In genomic region chr3:116594076-116594727, GRCm38 (mm10) we compare ENCODE assay signal across 8 mouse cellular contexts. TPM values are rescaled to one million over a fixed set of nuclear protein-coding genes. Genes with fewer than 3 reads are reported as not detected.
A peak's percentile ranks its signal among the peaks of the same experiment; 100 is the strongest.
DNase-seq lines count a peak whose midpoint lies in the region; ATAC-seq and TF ChIP-seq lines count a peak whose summit lies in the region.

No protein-coding gene starts in this region.

- no peaks in the 10 kb centered on the region for H3K27me3 ChIP-seq in heart, embryonic 15.5 days
- no peaks in the 10 kb centered on the region for H3K27me3 ChIP-seq in CH12.LX (replicated peaks)
- no peaks in the 10 kb centered on the region for H3K27me3 ChIP-seq in hindbrain, postnatal 0 days (ENCODE audit: insufficient read depth, low read length)
- H3K27me3 ChIP-seq in midbrain, embryonic 13.5 days = no peaks in the 10 kb centered on the region

- peaks cover 10% of the 10 kb centered on the region; the same call in 1 of the 2 replicates for H3K4me1 ChIP-seq in heart, embryonic 15.5 days (replicated peaks)
- peaks cover 0 to 20% of the 10 kb centered on the region in 2 experiments; a peak in 2 of 4 replicates for H3K4me1 ChIP-seq in CH12.LX (ENCODE audit: control insufficient read depth in 1 of 2, insufficient read depth in 2 of 2)
- H3K4me1 ChIP-seq in cortical plate, adult 2 months (ENCODE audit: control insufficient read depth, insufficient read depth, low read length) = no peaks in the 10 kb centered on the region; the same call in 1 of the 2 replicates
- H3K4me1 ChIP-seq in hindbrain, postnatal 0 days (ENCODE audit: insufficient read depth, low read length) = no peaks in the 10 kb centered on the region
- H3K4me1 ChIP-seq in midbrain, embryonic 13.5 days (replicated peaks) = peaks cover 17% of the 10 kb centered on the region

- peak; percentile 20 for TF ChIP-seq RAD21 in CH12.LX (IDR thresholded peaks at IDR 0.05; ENCODE audit: low read depth, low read length)

- peak overlapping the region; percentile 62 for H3K4me2 ChIP-seq in heart, embryonic 15.5 days
- H3K4me2 ChIP-seq in CH12.LX (ENCODE audit: insufficient read depth, low read depth, poor library complexity, severe bottlenecking) = no peak overlapping the region
- peak overlapping the region; percentile 81 for H3K4me2 ChIP-seq in hindbrain, postnatal 0 days (ENCODE audit: low read depth, low read length)
- peak overlapping the region; percentile 52 for H3K4me2 ChIP-seq in midbrain, embryonic 13.5 days (replicated peaks)

- peak overlapping the region; percentile 75 for H3K4me3 ChIP-seq in heart, embryonic 15.5 days
- peak overlapping the region; percentile 65 to 91 (median 72) for H3K4me3 ChIP-seq in CH12.LX (replicated peaks in 1 of 3; ENCODE audit: low read depth in 2 of 3, low read length in 2 of 3, poor library complexity in 1 of 3)
- H3K4me3 ChIP-seq in cortical plate, adult 2 months (ENCODE audit: insufficient read depth, low read length) = peak overlapping the region; percentile 68
- H3K4me3 ChIP-seq in hindbrain, postnatal 0 days (ENCODE audit: low read length) = peak overlapping the region; percentile 94
- H3K4me3 ChIP-seq in midbrain, embryonic 13.5 days (replicated peaks) = peak overlapping the region; percentile 78

- peak overlapping the region; percentile 83 for H3K9ac ChIP-seq in heart, embryonic 15.5 days
- H3K9ac ChIP-seq in CH12.LX (ENCODE audit: insufficient read depth, low read depth) = peak overlapping the region; percentile 54
- H3K9ac ChIP-seq in hindbrain, postnatal 0 days (replicated peaks; ENCODE audit: low read length) = peak overlapping the region; percentile 66
- H3K9ac ChIP-seq in midbrain, embryonic 13.5 days (replicated peaks) = peak overlapping the region; percentile 81

- peaks cover 23% of the 10 kb centered on the region for H3K36me3 ChIP-seq in heart, embryonic 15.5 days
- peaks cover 19 to 48% of the 10 kb centered on the region in 2 experiments for H3K36me3 ChIP-seq in CH12.LX (replicated peaks in 1 of 2; ENCODE audit: control insufficient read depth in 1 of 2, insufficient read depth in 1 of 2, low read length in 1 of 2)
- H3K36me3 ChIP-seq in hindbrain, postnatal 0 days (ENCODE audit: insufficient read depth, low read length) = peaks cover 21% of the 10 kb centered on the region; the same call in 1 of the 2 replicates
- peaks cover 27% of the 10 kb centered on the region for H3K36me3 ChIP-seq in midbrain, embryonic 13.5 days

- no peak for DNase-seq in heart, postnatal 10 days
- DNase-seq in CH12.LX (ENCODE audit: extremely low read depth) = peak; percentile 58
- peak; percentile 72 for DNase-seq in hindbrain, postnatal 0 days (ENCODE audit: low spot score)
- DNase-seq in frontal cortex, postnatal 10 days (ENCODE audit: low spot score in 2 of 2) = no peak
- no peak for DNase-seq in urinary bladder, postnatal 25 days (ENCODE audit: low spot score)

- peak; percentile 51; the same call in 1 of the 2 replicates for ATAC-seq in heart, embryonic 15.5 days (replicated peaks; ENCODE audit: insufficient number of reproducible peaks, insufficient read depth, low FRiP score, low read depth)
- peak; percentile 85 for ATAC-seq in hindbrain, postnatal 0 days
- peak; percentile 87 for ATAC-seq in midbrain, embryonic 13.5 days

- TF ChIP-seq POLR2A in CH12.LX (IDR thresholded peaks at IDR 0.05; ENCODE audit: low read depth, low read length) = no peak
- no peak for TF ChIP-seq POLR2A in cortical plate, adult 2 months (IDR thresholded peaks at IDR 0.05; ENCODE audit: extremely low read depth, insufficient read depth, low read length)

- H3K27ac ChIP-seq in heart, embryonic 15.5 days = peak overlapping the region; percentile 92
- H3K27ac ChIP-seq in CH12.LX (ENCODE audit: insufficient read depth, low read depth) = peak overlapping the region; percentile 54
- no peak overlapping the region for H3K27ac ChIP-seq in cortical plate, adult 2 months (ENCODE audit: insufficient read depth, low read length)
- H3K27ac ChIP-seq in hindbrain, postnatal 0 days = peak overlapping the region; percentile 89
- H3K27ac ChIP-seq in midbrain, embryonic 13.5 days = peak overlapping the region; percentile 85

- no peaks in the 10 kb centered on the region for H3K9me3 ChIP-seq in heart, embryonic 15.5 days (replicated peaks)
- no peaks in the 10 kb centered on the region for H3K9me3 ChIP-seq in CH12.LX (replicated peaks; ENCODE audit: low read length)
- no peaks in the 10 kb centered on the region for H3K9me3 ChIP-seq in hindbrain, postnatal 0 days (ENCODE audit: low read length)
- no peaks in the 10 kb centered on the region for H3K9me3 ChIP-seq in midbrain, embryonic 13.5 days

- intact Hi-C loops in heart, postnatal 10 days (cut with DNase I) = loop anchor here (2.0 to 10.0 kb wide), 4 partner anchors 87 to 262 kb away; partner anchors contain the start of gene Rtca

- peaks cover 33% of the 10 kb centered on the region for H3K79me2 ChIP-seq in CH12.LX (replicated peaks; ENCODE audit: control insufficient read depth, extremely low read depth, insufficient read depth, poor library complexity, severe bottlenecking)

- in situ Hi-C loops in CH12.LX (cut with MboI; ENCODE audit: low pct_ligation_motif_present, low pct_unique_long_range_greater_than_20kb, low sequenced_read_pairs) = loop anchor here (10.0 to 25.0 kb wide), 2 partner anchors 141 to 257 kb away; no protein-coding TSS in a partner anchor

- 2% methylated on average over 22 of the region's 22 CpGs for WGBS in heart, embryonic 15.5 days
- WGBS in hindbrain, postnatal 0 days = 4% methylated on average over 22 of the region's 22 CpGs
- WGBS in midbrain, embryonic 13.5 days = 3% methylated on average over 22 of the region's 22 CpGs

- TF ChIP-seq CTCF in CH12.LX (conservative IDR thresholded peaks at IDR 0.05 in 1 of 2, IDR thresholded peaks at IDR 0.05 in 1 of 2; ENCODE audit: low read depth in 2 of 2, low read length in 2 of 2) = peak in 1 of 2 experiments; percentile 46; a peak in 2 of 4 replicates
- 0 out of 2 replicates have a peak, but pooled peaks have one; percentile 10 for TF ChIP-seq CTCF in cortical plate, adult 2 months (IDR thresholded peaks at IDR 0.05; ENCODE audit: extremely low read depth, insufficient read depth, low read length)
- peak; percentile 51 for TF ChIP-seq CTCF in hindbrain, postnatal 0 days (IDR thresholded peaks at IDR 0.05; ENCODE audit: low read depth)

- 0 out of 2 replicates have a peak, but pooled peaks have one; percentile 6 for TF ChIP-seq EP300 in CH12.LX (IDR thresholded peaks at IDR 0.05; ENCODE audit: low read length)

- dilution Hi-C loops in CH12.LX (cut with MboI; ENCODE audit: extremely low pct_ligation_motif_present, extremely low pct_unique_long_range_greater_than_20kb, low sequenced_read_pairs) = no loop called here

TF ChIP-seq in CH12.LX, 34 proteins besides CTCF, POLR2A, EP300 and RAD21:
- peak; percentile 22; the same call in 1 of the 2 replicates for TF ChIP-seq SMC3 (IDR thresholded peaks at IDR 0.05; ENCODE audit: low read depth, low read length)
- TF ChIP-seq CHD1 (IDR thresholded peaks at IDR 0.05; ENCODE audit: low read depth, low read length) = peak; percentile 80; the same call in 1 of the 2 replicates
- TF ChIP-seq CHD2 (IDR thresholded peaks at IDR 0.05; ENCODE audit: low read length) = no peak

RNA-seq across cellular contexts. Expression of gene Sass6, which starts 0.6 kb away (rescaled TPM):
- 12.6 and 13.4 TPM in 2 replicates for polyA plus RNA-seq in heart, embryonic 15.5 days (2015; fragmentation: Nextera tagmentation; extraction: Ambion mirVana)
- total RNA-seq in heart, postnatal 10 days (2021) = 1 to 10 TPM; 4.7 to 4.9 TPM
- total RNA-seq in CH12.LX (2012; rRNA removed) (10.0 and 12.5 TPM in 2 replicates), CH12.LX (2014; rRNA removed) (12.4 and 14.2 TPM in 2 replicates)
- 23.1 and 24.6 TPM in 2 replicates for polyA plus RNA-seq in CH12.LX (2012; ENCODE audit: insufficient read length, low read depth)
- polyA plus RNA-seq in cortical plate, adult 2 months (2012; rRNA removed) = 4.7 and 5.3 TPM in 2 replicates
- 7.0 and 7.7 TPM in 2 replicates for total RNA-seq in hindbrain, postnatal 0 days (2014; rRNA removed)
- 9.6 and 10.0 TPM in 2 replicates for polyA plus RNA-seq in hindbrain, postnatal 0 days (2015; fragmentation: Nextera tagmentation; extraction: Ambion mirVana)
- polyA plus RNA-seq in midbrain, embryonic 13.5 days (2015; fragmentation: Nextera tagmentation; extraction: Ambion mirVana) = 23.5 and 25.1 TPM in 2 replicates

RNA-seq across cellular contexts. Expression of gene Trmt13, which starts 20.2 kb away (rescaled TPM):
- polyA plus RNA-seq in heart, embryonic 15.5 days (2015; fragmentation: Nextera tagmentation; extraction: Ambion mirVana) = 17.5 and 18.3 TPM in 2 replicates
- total RNA-seq in heart, postnatal 10 days (2021) = 1 to 10 TPM; 7.0 to 9.3 TPM
- total RNA-seq in CH12.LX (2012; rRNA removed) (11.1 and 13.9 TPM in 2 replicates), CH12.LX (2014; rRNA removed) (9.9 and 15.5 TPM in 2 replicates)
- polyA plus RNA-seq in CH12.LX (2012; ENCODE audit: insufficient read length, low read depth) = 18.3 and 20.9 TPM in 2 replicates
- polyA plus RNA-seq in cortical plate, adult 2 months (2012; rRNA removed) = 19.5 and 22.9 TPM in 2 replicates
- 5.1 and 7.2 TPM in 2 replicates for total RNA-seq in hindbrain, postnatal 0 days (2014; rRNA removed)
- polyA plus RNA-seq in hindbrain, postnatal 0 days (2015; fragmentation: Nextera tagmentation; extraction: Ambion mirVana) = 19.6 and 19.9 TPM in 2 replicates
- 28.5 and 33.6 TPM in 2 replicates for polyA plus RNA-seq in midbrain, embryonic 13.5 days (2015; fragmentation: Nextera tagmentation; extraction: Ambion mirVana)

RNA-seq across cellular contexts. Expression of gene Lrrc39, which starts 31.4 kb away (rescaled TPM):
- 29.7 and 35.8 TPM in 2 replicates for polyA plus RNA-seq in heart, embryonic 15.5 days (2015; fragmentation: Nextera tagmentation; extraction: Ambion mirVana)
- total RNA-seq in heart, postnatal 10 days (2021) = 10 to 100 TPM; 73.5 to 78.8 TPM
- total RNA-seq in CH12.LX (2012; rRNA removed) (0.38 and 0.42 TPM in 2 replicates), CH12.LX (2014; rRNA removed) (not detected in 2 replicates)
- polyA plus RNA-seq in CH12.LX (2012; ENCODE audit: insufficient read length, low read depth) = 0.69 and 0.74 TPM in 2 replicates
- 0.19 and 0.32 TPM in 2 replicates for polyA plus RNA-seq in cortical plate, adult 2 months (2012; rRNA removed)
- total RNA-seq in hindbrain, postnatal 0 days (2014; rRNA removed) = 0.05 TPM in 1 of 2 replicates, not detected in the other
- 0.30 and 0.33 TPM in 2 replicates for polyA plus RNA-seq in hindbrain, postnatal 0 days (2015; fragmentation: Nextera tagmentation; extraction: Ambion mirVana)
- 0.51 and 0.71 TPM in 2 replicates for polyA plus RNA-seq in midbrain, embryonic 13.5 days (2015; fragmentation: Nextera tagmentation; extraction: Ambion mirVana)

Comparison
In these comparisons a context has a peak if more than half of its experiments do, and no peak if none do; other contexts are left out.
1. DNase-seq: peak in CH12.LX (single experiment) and hindbrain, postnatal 0 days (single experiment); none in heart, postnatal 10 days (0 of 2), frontal cortex, postnatal 10 days (0 of 2) and urinary bladder, postnatal 25 days (single experiment).
2. RNA of gene Lrrc39, which starts 31.4 kb away (polyA plus RNA-seq): 29.7 to 35.8 TPM in heart, embryonic 15.5 days; 0.69 to 0.74 TPM in CH12.LX, 0.51 to 0.71 TPM in midbrain, embryonic 13.5 days, 0.30 to 0.33 TPM in hindbrain, postnatal 0 days and 0.19 to 0.32 TPM in cortical plate, adult 2 months; every median in the first group is over 10 times any median in the second.
3. Peak in every context shown above with its lines, with median percentiles within 50 percentile points of each other: ATAC-seq, H3K4me3 ChIP-seq and H3K9ac ChIP-seq.